Mouse (Mus musculus) kidney, adult 9 months (tissue): ENCODE measurements around the gene Rilp.

Experiments
- DNase-seq: peaks from one replicate; pipeline ENCODE4 v3.0.0; 2022

The Rilp gene

GRCm38 (mm10) chr11:75494296-75495049 is 15.4 kb upstream of the Rilp start:
- no peak for DNase-seq

- DNase-seq: no peak
Observed at GRCm38 (mm10) chr11:75498126-75498525, 11.8 kb upstream of the Rilp start.

GRCm38 (mm10) chr11:75508162-75508561 is 1.7 kb upstream of the Rilp start:
- DNase-seq: no peak

- peak; percentile 43 for DNase-seq
Observed at GRCm38 (mm10) chr11:75508904-75509303, 990 bp upstream of the Rilp start.

- peak; percentile 96 for DNase-seq
Observed at GRCm38 (mm10) chr11:75510627-75510993, 716 bp downstream of the Rilp start.

- peak; percentile 54 for DNase-seq
Observed at GRCm38 (mm10) chr11:75511213-75511612, 1.3 kb downstream of the Rilp start.

- no peak for DNase-seq
Observed at GRCm38 (mm10) chr11:75512301-75513018, 2.6 kb downstream of the Rilp start.

- peak; percentile 75 for DNase-seq
Observed at GRCm38 (mm10) chr11:75513336-75513735, 3.4 kb downstream of the Rilp start, which contains the start of gene Scarf1. Gene Scarf1, plus strand, starts transcription at chr11:75513540.

- no peak for DNase-seq
Observed at GRCm38 (mm10) chr11:75515186-75515585, 5.3 kb downstream of the Rilp start.

GRCm38 (mm10) chr11:75519834-75520633 is 10.1 kb downstream of the Rilp start:
- DNase-seq: no peak

GRCm38 (mm10) chr11:75521609-75522008 is 11.7 kb downstream of the Rilp start:
- DNase-seq: no peak

GRCm38 (mm10) chr11:75522793-75523192 is 12.9 kb downstream of the Rilp start:
- DNase-seq: no peak

- DNase-seq: no peak
Observed at GRCm38 (mm10) chr11:75525531-75526125, 15.7 kb downstream of the Rilp start.

- DNase-seq: no peak
Observed at GRCm38 (mm10) chr11:75526943-75527342, 17.0 kb downstream of the Rilp start.

GRCm38 (mm10) chr11:75529771-75530170 is 19.9 kb downstream of the Rilp start:
- DNase-seq: no peak

GRCm38 (mm10) chr11:75530325-75530724 is 20.4 kb downstream of the Rilp start:
- peak; percentile 95 for DNase-seq

GRCm38 (mm10) chr11:75530845-75531373 is 21.0 kb downstream of the Rilp start:
- no peak for DNase-seq

- DNase-seq: peak; percentile 98
Observed at GRCm38 (mm10) chr11:75531469-75532242, 21.8 kb downstream of the Rilp start, which contains the start of gene Slc43a2. Gene Slc43a2, plus strand, starts transcription at chr11:75531694.

- no peak for DNase-seq
Observed at GRCm38 (mm10) chr11:75532340-75533277, 22.7 kb downstream of the Rilp start.

- no peak for DNase-seq
Observed at GRCm38 (mm10) chr11:75533314-75534015, 23.6 kb downstream of the Rilp start.
